Mouse (Mus musculus): ENCODE results near the gene Spon2.

DNA sequence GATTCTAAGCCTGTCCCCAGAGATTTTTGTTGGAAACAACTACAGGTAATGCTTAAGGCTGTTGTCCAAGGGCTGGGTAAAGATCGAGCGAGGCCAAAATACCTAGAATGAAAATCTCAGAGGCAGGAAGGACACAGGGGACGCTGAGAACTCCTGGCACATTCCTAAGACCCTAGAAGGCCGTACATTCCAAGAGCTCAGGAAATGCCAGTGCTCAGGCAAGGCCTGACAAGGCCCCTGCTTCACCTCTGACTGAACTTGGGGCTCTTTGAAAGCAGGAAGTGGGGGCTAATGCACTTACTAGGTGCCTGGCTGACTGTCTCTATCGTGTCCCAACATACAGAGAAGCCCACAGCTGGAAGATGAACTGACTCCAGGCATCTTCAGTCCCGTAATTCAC lies 4.1 kb upstream of the Spon2 start:
- no peak for TF ChIP-seq CTCF (IDR thresholded peaks at IDR 0.05; ENCODE audit: low read depth)
- TF ChIP-seq EP300 (IDR thresholded peaks at IDR 0.05; ENCODE audit: low read depth) = no peak

Data from heart, postnatal 0 days (tissue).